Mouse (Mus musculus) adrenal gland, adult (tissue): ENCODE results near the gene Rbm15.

ENCODE experiments used
- DNase-seq, 2 experiments: peaks; one replicate each; pipeline ENCODE4 v3.0.0; 2022 to 2023; ENCODE audit warnings: low spot score in 1 of 2; ENCODE audit not compliant: inconsistent age in 2 of 2

The Rbm15 gene

DNA sequence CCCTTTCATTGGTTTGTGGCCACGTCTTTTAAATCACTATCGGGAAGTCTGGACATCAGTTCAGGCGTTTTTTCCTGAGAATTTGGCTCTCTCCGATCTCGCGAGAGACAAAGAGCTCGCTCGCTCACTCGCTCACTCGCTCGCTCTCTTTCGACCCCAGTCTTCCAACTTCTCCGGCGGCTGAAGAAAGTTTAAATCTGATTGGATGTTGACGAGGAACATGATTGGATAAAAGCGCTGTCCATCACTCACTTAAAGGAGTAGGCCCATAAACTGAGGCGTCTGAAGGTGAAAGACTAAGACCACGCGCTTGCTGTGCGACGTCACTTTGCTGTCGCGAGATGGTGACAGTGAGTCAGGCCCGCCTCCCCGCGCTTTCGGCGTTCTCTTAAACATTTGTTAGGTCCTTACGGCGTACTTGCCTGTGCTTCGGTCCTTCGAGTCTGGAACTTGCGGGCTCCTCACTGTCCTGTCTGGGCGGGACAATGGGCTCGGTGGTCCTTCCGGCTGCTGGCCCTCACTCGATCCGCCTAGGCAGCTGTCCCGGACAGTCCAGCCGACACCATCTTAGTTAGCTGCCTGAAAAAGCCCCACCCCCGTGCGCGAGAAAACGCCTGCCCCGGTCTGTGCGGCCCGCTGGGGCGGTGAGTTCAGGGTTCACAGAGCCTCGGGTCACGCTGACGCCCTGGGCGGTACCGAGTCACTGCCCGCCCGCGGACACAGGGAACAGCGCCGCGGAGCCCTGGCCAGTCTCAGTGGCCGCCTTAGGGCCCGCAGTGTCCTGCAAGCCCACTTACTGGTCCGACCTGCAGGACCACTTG is at the start of gene Rbm15:
Rbm15 (minus strand) TSS at position 293 of the 821 bp plus-strand sequence.
- peak; percentile 98 to 99 for DNase-seq

DNA sequence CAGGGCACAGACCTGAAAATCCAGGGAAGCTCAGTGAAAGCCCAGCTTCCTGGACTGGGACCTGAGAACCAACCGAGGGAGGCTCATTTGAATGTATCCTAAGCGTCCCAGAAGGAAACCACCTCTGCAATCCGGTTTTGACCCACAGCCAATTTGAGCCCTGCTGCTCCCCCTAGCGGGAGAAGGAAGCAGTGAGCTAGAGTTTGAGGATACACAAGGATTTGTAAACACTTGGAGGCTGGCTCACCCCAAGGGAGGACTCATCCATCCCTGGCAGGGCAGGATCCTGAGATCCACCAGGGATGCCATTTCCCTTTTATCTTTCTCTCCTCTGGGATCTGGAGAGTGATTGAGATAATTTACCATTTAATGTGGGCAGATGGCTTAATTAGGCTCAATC is 45.9 kb upstream of the Rbm15 start:
- peak; percentile 53 to 86 for DNase-seq

DNA sequence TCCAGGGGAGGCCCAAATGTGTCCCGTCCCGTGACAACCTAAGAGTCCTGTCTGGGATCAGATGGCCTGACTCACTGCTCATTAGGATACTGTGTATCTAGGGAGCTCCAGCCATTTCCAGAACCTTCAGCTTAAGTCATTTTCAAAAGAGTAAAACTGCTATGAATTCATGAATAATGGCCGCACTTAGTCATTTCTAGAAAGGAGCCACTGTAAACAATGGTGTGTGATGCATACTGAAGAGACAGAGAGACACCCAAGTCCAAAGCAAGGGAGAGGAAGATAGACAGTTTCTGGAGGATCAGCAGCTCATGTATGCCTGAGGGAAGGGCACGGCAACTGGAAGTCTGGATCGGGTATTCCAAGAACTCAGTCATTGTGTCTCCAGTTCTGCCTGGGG is 45.2 kb upstream of the Rbm15 start:
- no peak for DNase-seq

DNA sequence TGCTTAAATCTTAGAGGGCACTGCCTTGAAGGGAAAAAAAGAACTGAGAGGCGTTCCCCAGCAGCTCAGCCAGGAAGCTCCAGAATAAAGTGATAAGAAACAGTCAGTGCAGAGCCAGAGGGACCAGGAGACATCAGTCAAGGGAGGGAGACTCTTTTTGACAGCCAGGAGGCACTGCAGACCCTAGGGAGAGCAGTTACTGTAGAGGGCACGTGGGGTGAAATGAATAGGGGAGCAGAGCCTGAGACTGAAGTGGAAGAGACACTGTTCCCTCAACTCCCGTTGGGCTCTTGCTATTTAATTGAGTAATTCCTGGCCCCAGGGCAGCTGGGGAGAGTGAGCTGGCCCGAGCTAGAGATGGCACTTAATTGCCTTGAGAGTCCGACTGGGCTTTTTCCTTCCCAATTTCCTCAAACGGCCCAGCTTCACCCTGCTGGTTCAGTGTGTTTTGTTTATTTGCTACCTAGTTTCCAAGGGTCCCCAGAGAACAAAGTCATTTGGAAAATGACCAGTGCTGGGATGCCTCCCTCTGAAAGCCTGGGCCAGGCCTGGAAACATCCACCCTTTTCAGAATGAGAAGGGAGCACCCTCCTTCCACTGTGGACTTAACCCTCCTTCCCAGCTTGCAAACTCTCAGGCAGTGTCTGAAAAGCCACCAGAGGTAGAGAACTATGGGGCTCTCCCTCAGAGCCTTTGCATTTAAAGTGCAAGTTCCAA is 41.6 kb upstream of the Rbm15 start:
- peak in 1 of 2 experiments; percentile 39 for DNase-seq

DNA sequence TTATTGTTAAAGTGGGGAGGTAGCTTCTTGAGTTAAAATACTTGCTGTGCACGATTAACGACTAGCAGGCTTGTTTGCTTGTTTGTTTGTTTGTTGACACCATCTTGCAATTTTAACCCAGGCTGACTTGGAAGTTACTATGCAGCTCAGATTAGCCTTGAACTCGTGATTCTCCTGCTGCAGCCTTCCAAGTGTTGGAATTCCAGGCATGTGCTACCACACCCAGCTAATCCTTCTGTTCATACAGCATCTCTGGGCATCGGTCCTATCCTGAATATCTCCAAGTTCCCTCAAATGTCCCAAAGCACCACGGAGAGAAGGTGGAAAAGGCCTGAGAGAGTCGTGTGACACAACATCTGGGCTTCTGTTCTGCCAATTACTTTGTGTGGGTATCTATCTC is 35.7 kb upstream of the Rbm15 start:
- DNase-seq, result no peak

DNA sequence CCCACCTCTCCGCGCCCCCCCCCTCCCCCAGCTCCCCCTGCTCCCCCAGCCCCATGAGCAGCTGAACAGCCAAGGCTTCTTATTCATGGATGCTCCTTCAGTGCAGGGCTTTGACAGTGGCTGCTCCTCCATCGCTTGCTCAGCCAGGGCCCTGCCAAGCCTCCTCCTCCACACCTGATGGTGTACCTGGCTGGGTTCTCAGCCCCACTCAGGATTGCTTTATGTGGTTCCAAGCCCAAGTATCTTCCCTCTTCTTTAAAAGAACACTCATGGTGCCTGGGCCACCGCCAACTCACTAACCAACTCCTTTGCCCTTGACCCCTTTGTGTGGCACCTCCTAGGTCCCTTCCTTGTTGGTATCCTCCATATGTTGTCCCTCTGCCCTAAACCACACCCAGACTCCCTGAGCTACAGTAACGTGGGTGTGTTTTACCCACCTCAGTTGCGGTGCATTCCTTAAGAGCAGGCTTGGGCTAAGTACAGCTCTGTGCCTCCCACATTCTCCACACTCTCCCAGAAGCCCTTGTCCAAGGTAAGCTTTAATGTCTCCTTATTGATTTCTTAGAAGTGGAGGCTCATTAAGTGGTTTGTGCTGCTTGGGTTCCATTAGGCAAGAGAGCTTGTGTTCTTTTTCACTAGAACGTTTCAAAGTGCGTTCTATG is 34.6 kb upstream of the Rbm15 start:
- no peak for DNase-seq

DNA sequence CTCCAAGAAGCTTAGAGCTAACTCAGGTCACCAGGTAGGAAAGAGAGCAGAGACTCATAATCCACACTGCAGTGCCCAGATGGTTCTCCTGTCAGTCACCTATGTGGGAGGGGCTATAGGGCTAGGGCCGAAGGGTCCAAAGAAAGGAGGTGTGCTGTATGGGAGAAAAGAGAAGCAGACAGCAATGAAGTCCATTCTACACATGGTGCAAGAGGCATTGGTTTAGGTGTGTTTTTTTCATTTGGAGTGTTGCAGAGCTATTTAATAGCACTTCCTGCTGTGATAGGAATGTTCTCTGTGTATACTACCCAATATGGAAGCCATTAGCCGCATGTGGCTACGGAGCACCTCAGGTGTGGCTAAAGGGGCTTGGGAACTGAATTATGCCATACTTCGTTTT is 31.9 kb upstream of the Rbm15 start:
- DNase-seq, result no peak

DNA sequence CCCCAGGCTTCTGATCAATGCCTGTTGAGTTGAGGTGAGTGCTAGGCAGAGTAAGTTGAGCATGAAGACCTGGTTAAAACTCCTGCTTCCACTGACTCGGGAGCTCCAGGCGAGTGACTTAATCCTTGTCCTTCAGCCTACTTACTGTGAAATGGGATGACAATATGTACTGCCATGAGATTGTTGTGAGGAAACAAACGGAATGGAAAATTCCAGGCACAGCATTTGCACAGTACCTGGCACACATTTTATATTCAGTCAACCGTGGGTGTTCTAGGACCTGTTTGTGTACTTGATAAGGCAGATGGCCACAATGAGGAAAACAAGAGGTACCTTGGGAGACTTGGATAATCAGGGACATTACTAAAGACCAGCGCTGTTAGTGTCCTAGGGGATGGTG is 29.9 kb upstream of the Rbm15 start:
- no peak for DNase-seq

DNA sequence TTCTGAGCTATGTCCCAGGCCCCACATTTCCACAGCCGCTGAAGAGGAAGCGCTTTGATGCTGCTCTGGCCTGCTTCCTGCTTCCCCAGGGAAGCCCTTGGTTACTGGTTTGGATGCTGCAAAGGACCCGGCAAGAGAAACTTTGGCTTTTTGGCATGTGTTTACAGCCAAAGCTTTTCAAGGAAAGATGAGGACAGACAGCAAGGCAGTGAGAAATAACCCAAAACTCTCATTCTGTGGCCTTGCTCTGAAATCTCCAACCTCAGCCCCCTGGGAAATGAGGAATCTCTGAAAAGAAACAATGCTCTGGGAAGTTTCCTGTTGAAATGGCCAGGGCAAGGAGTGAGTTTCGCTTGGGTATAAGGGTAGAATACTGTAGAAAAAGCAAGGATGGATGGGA is 26.9 kb upstream of the Rbm15 start:
- no peak for DNase-seq

DNA sequence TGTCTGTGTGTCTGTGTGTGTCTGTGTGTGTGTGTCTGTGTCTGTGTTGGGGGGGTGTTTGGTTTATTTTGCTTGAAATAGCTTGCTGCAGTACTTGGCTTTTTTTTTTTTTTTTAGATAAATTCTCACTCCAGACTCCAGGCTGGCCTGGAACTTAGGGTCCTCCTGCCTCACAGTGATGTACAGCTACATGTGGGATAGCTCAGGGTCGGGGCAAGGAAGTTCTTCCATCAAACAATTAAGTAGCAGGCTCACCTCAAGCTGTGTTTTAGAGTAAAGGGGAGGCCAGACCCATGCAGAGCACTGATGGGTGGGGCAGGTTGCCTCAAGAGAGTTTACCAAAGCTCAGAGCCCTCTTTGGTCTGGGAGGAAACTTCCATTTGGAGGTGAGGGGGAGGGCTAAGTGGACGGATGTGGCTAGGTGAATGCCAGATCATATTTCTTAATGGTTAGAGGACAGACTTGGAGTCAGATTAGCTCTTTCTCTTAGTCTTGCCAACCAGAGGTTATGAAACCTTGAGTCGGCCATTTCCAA is 24.3 kb upstream of the Rbm15 start:
- no peak for DNase-seq

DNA sequence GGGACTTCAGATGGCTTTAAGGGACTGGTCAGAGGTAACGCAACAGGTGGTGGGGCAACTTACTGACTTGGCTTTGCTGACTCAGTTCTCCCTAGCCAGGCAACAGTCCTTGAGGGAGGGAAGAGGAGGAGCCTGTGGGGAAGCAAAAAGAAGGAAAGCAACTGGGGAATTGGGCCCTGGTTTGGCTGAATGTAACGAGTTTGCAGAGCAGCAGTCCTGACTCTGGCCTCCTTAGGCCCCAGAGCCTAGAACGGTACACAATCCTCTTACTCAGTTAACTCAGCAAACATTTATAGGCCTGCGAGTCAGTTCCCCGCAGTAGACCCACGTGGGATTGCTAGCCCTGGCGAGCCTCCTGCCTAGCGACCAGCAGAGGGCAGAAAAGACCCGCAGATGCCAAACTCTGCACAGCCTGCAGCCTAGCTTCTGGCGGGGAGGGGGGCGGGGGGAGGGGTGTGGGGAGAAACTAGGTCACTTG is 23.5 kb upstream of the Rbm15 start:
- peak; percentile 83 to 95 for DNase-seq

DNA sequence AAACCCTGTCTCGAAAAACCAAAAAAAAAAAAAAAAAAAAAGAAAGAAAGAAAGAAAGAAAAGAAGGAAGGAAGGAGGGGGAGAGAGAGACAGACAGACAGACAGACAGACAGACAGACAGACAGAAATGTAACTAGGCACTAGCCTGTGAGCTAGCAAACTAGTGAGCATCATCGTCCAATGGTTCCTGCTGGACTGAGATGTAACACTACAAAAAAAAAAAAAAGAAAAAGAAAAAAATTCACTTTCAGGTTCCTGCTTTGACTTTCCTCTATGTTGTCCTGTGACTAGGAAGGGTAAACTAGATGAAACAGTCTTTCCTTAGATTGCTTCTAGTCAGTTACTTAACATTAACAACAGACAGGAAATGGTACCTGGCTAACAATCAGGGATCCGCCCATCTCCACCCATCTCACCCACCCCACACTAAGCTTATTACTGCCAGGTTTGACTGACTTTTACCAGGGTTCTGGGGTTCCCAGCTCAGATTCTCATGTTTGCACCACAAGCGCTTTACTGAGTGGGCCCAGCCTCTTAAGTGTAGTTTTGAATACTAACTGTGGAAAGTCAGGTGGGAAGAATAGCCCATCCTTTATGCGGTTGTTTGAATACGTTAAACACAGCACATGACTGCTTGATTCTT is 22.3 kb upstream of the Rbm15 start:
- no peak for DNase-seq

DNA sequence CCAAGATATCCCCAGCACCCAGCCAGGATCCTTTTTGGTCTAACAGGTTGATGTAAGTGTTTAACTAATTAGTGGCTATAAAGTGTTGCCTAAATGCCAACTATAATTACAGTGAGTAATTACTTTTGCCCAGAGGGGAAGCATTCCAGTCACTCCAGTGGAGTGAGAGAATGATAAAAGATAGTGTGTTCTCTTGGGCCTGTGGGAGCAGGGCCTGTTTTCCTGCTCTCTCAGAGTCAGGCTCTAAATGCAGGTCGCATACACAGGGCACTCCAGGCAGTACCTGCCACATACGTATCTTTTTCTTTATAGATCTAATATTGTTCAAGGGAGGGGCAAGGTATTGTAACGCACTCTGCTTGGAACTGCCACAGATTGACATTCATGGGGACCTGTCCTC is 18.2 kb upstream of the Rbm15 start:
- DNase-seq, result peak in 1 of 2 experiments; percentile 0

DNA sequence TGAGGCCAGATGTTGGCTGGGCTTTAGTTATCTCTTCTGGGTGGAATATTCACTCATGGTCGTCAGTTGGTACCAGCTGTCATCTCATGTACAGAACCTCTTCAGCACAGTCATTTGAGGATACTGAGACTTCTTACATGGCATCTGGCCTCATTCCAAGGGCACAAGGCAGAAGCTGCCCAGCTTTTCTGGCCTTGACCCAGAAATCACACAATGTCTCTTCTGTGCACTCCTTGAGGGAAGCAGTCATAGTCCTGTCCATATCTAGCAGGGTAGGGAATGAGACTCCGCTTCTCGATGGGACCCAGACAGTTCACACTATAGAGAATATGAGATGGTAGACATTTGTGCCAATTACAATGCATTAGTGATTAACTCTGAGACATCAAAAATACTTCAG is 15.5 kb upstream of the Rbm15 start:
- DNase-seq, result peak; percentile 70 to 89

DNA sequence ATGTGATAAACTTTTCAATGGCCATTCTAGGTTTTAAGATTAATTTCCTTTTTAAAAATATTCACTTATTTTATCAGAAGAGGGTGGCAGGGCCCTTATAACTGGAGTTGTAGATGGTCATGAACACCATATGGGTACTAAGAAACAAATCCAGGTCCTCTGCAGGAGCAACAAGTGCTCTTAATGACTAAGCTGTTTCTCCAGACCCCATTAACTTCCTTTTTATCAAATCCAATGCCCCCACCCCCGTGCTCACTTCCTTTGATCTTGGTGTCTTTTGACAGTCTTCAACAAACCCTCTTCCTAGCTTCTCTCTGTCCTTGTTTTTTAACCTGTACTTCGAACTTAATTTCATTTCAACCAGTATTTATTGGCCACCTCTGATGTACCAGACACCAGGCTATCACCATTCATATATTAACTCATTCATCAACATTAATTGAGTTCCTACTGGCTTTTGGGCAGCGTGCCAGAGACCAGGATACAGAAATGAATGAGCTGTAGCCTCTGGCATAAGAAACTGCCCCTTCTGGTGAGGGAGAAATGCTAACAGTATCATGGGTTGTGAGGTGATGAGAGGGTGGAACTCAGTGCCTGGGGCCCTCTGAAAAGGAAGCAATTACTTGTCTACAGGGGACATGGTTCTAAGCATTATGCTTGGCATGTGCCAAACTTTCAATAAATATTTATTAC is 11.7 kb upstream of the Rbm15 start:
- peak; percentile 14 to 48 for DNase-seq

DNA sequence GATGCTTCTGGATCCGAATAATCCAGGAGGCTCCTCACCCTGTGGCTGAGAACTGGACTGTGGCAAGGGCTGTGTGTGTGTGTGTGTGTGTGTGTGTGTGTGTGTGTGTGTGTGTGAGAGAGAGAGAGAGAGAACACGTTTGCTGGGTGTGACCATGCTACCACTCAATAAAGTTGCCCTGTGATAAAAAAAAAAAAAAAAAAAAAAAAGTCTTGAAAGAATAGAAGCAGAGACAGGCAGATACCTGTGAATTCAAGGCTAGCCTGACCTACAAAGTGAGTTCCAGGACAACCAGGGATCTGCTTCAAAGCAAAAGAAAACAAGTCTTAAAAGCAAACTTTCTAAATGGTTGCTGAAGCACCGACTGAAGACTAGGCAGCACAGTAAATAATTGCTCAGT is 10.5 kb upstream of the Rbm15 start:
- DNase-seq, result no peak

DNA sequence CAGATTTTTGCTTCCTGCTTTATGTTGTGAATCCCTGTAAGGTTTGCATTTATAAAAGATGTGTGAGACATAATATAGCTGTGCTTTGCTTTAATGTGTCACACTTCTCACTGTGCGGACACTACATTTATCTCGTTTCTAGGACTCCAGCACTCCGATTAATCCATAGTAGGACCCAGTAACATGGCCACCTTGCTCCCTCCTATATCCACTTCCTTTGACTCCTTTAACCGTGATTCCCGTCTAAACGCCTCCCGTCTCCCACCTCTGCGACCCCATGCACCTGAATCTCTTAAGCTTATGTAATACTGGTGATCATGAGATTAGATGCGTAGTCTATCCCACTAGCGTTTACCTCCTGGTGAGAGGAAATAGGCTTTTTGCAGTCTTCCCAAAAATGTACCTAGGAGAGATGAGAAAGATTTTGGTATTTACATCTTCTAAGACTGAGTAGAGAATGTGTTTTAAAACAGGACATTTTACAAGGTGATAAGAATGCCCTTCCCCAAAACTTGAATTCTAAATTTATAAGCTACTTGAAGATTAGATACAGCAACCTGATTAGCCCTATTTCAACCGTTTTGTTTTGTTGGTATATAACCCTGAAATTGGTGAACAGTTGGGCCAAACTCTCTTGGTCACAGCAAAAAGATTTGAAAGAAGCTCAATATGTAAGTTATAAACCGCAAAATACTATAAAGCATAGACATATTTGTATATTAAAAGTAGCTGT is 895 bp upstream of the Rbm15 start:
- no peak for DNase-seq

DNA sequence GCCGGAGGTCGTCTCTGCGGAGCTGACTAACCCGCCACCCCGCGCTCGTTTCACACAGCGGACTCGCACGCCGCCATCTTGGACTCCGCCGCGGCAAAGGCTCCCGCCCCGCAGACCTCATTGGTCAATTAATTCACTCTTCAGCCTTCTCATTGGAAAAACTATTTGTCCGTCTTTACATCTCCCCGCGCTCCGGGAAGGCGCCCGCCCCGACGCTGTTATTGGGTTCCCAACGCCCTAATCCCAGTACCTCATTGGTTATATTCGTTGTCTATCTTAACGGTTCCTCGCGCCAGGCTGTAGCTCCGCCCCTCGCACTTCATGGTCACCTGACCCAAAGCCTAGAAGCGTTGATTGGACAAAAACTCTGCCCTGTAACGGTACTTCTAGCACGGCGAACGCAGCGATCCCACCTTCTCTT is 503 bp downstream of the Rbm15 start:
- peak; percentile 98 to 99 for DNase-seq

DNA sequence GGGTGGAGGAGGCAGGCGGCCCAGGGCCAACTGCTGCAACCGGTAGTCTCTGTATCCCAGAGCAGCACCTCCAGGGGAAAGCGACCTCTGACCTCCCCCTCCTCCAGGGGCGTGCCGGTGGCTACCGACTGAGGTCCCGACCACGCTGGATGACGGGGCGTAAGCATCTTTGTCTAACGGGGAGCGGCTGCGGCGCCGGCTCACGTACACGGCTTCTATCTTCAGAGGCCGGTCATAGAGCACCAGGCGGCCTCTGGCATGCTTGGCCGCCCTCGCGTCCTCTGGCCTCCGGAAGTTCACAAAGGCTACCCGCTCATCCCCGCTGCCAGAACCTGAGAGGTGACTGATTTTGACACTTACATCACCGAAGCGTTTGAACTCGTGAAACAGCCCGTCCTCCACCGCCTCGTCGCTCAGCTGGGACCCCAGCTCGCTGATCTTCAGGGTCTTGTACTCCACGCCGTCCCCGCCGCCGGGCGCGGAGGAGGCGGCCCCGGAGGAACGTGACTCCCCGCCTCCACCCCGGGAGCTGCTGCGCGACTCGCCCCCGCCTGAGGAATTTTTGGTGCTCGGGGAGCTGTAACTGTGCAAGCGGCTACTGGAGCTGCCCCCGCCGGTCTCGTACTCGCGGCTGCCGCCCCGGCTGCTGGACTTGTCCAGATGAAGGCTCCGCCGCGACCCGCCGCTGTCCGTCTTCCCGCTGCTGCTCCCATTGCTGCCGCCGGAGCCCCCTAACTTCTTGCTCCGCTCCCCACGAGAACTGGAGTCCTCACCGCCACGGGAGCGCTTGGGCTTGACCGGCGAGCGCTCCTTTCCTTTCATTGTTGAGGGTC is 1.1 kb downstream of the Rbm15 start:
- peak in 1 of 2 experiments; percentile 90 for DNase-seq
